Mouse (Mus musculus) left cerebral cortex, postnatal 4 days (tissue): ENCODE data around the gene Ptgis. TPM values are rescaled to one million over a fixed set of nuclear protein-coding genes. Genes with fewer than 3 reads are reported as not detected.

Experiments used
- DNase-seq: peaks from one replicate; pipeline ENCODE4 v3.0.0-alpha.2; 2022
- intact Hi-C: fragments of 180-260 bp; cut with DNase I; formaldehyde crosslinking; loops from one replicate; pipeline ENCODE4 v1.15.1; 2025
- total RNA-seq, 2 experiments: library from RNA; stranded (reverse); gene quantifications; 2 replicates each; pipeline ENCODE4 v1.2.3; 2021

Gene Ptgis
- total RNA-seq, 2 experiments from 2014 or later = 2.6 to 3.2 TPM

DNA sequence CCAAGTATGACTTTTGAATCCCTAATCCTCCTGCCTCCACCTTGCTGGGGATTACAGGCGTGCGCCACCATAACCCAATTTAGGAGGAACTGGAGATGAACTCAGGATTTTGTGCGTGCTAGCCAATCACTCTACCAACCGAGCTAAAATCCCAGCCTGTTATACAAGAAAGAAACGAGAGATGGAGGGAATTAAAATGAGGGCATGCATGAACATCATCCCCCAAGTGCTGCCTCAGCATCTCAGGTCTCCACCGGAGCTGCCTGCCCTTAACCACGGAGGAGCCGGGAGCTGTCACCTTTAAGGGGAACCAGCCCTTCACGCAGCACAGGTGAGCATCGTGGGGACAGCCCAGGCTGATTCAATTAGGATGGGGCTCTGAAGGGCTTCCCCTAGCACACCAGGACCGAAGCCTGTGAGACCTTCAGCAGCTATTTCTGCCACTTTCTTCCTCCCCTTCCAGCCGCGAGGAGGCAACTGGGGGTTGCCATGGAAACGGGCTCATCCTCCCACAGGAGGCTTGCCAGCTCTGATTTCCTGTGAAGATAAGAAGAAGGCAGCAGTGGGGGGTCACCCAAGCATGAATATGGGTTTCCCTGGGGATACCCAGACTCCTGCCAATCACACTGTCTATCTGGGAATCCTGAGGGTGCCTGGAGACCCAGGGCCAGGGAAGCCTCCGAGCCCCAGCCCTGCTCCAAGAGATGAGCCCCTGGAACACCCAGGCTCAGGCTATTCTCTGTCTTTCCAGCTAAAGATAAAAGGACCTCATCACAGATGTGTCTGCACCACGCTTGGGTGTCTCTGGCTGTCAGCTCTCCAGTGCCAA lies 38.7 kb downstream of the Ptgis start:
- peak; percentile 66 for DNase-seq
- intact Hi-C loops = no loop called here

DNA sequence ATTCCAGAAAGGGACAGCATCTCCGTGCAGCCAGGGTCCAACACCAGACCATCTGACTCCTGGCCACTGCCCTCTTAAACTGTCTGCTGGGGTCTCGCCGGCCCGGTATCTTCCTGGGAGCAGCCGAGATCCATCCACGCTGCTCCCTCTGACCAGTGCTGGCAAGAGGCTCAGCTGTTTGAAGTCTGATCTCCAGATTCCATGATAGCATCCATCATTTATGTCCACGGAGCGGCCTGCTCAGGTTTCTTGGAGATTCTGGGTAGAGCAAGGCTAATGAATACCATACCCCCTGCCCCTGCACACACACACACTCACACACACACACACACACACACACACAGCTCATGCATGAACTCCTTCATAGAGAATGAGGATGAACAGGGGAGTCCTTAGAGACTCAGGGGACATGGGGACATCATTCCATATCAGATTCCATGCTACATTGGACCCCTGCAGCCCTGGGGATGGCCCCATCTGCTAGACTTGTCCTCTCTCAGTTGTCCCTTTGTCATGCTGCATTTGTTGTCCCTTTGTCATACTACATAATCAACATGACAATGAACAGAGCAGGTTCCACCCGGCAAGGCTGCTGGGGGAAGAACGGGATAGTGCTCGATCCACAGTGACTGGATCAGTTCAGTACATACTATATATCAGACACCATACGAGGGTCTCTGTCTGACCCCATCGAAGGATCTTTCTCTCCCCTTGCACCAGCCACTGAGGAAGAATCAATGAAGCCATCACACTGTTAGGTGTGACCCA lies 41.6 kb downstream of the Ptgis start:
- no peak for DNase-seq
- intact Hi-C loops = no loop called here

DNA sequence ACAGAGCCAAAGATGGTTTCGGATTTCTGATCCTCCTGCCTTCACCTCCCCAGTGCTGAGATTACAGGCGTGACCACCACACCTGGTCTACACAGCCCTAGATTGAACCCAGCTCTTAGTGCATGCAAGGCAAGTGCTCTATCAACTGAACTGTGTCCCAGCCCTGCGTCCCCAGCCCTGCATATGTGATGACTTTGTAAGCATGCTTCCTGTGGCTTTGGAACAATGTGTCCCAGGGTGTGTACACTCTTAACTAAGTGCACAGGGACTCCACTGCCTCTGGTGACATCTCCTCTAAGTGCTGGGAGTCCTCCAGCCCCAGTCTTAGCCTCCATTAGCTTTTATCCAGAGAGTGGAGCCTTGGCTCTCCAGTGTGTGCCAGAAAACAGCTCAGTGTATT lies 47.0 kb downstream of the Ptgis start:
- no peak for DNase-seq
- intact Hi-C loops = loop anchor here (5.0 kb wide), 1 partner anchor 121 kb away; no protein-coding TSS in a partner anchor

DNA sequence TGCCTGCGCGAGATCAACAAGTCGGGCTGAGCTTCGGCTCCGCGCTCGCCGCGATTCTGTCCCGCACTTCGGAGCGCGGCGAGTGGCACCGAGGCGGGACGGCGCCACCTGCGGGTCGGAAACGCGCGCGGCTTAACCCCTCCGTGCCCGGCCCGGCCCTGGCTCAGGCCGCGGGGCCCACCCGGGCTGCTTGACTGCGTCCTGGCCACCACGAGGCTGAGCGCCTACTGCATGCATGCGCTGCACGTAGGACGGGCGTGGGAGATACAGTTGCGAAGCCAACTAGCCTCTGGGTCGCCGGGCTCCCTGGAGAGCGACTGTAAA lies 50.4 kb downstream of the Ptgis start, which contains the start of gene Kcnb1:
Gene Kcnb1, minus strand, starts transcription at position 80 of the 324 bp plus-strand sequence.
- intact Hi-C loops = loop anchor here (5.0 kb wide), 1 partner anchor 118 kb away; no protein-coding TSS in a partner anchor
- DNase-seq = peak; percentile 79

DNA sequence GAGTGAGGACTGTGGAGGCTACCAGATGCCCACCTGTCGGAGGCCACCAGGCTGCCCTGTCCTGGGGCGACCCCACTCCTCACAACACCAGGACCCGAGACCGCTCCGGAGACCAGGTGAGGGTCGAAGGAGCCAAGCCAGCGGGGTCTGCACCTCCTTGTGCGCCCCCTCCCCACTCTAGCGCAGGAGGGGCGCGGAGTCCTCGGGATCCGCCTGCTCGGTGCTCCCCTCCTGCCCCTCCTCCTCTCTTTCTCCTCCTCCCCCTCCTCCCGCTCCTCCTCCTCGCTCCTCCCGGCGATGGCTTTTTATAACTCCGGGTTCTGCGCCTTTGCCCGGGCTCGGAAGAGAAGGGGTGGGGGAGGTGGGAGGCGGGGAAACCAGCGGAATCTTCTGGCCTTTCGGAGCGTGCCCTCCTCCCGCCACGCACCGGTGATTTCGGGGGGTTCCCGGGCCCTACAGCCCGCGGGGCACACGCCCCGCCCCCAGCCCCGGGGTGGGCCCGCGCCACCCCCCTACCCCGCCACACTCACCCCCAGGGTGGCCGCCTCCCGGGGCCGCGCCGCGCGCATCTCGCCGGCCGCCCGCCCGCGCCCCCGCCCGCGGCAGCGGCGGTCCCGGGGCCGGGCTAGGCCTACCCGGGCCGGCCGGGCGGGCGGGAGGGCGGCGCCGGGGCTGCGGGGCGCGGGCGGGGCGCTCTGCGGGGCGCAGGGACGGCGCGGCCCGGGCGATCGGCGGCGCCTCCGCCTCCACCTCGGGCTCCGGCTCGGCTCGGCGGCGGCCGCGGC lies 50.9 kb downstream of the Ptgis start:
- peak; percentile 31 for DNase-seq

DNA sequence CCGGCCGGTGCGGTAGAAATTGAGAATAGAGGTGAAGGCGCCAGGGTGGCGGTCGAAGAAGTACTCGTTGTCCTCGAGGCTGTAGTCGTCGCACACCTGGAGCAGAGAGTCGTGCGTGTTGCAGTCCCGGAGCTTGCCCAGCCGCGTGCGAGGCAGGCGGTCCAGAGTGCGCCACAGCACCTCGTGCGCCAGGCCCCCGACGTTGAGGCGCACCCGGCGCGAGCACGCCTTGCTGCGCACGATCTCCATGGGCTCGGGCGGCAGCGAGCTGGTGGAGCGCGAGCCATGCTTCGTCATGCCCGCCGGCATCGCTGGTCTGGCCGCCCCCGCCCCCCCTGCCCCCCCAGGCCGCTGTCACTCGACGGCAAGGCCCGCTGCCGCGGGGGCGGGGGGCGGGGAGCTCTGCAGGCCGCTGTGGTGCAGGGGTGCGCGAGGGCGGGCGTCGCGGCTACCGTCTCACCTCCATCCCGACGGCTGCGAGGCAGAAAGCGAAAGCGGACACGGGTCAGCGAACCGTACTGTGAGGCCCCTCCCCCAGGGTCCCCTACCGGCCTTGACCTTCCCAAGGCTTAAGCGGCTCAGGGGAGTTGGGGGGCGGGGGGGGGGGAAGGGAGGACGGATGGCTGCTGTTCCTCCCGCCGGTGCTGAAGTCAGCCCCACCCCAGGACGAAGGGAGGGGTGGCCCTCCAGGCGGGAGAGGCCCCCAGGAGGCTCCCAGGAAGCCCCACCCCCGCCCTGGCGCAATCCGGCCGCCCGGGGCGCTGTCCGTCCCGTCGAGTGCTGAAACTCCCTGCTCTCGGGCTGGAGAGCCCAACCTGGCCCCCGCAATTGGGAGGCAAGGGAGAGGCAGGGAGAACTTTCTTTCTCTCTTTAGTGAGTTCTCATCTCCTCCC lies 51.8 kb downstream of the Ptgis start:
- intact Hi-C loops = no loop called here
- DNase-seq = peak; percentile 46

More for the DNA sequence above, 50.9 kb downstream of the Ptgis start:
- intact Hi-C loops = loop anchor here (5.0 kb wide), 1 partner anchor 117 kb away; no protein-coding TSS in a partner anchor

DNA sequence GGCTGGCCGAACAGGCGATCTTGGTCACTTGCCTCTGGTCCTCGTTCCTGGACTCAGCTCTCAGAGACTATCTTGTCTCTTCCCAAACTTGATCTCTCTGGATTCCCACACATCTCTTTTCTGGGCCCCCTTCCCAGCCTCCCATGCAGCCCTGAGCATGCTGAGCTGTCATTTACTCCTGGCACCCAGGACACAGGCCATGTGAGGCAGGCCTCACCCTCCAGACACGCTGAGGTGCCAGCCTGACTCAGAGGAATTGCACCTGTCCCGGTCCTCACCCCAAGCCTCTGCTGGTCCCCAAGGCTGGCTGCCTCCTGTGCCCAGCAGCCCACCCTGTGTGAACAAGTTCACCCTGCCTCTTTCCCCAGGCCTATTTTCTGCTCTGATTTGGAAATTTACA lies 53.3 kb downstream of the Ptgis start:
- intact Hi-C loops = no loop called here
- no peak for DNase-seq

DNA sequence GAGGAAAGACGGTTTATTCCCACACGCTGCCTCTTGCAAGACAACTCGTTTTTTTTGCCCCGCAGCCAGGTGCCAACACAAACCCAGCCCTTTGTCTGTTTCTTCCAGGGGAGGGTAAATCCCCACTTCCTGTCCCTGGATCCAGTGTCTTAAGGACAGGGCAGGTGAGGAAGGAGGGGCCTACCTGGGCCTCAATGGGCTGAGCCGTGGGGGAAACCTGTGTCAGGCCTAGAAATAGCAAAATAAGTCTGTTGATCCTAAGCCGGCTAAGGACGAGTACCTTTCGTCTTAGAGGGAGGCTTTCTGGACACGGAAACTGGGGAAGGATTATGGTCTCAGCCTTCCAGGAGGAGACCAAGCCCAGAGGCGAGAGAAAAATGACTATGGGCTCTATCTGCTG lies 53.9 kb downstream of the Ptgis start:
- intact Hi-C loops = no loop called here
- no peak for DNase-seq

DNA sequence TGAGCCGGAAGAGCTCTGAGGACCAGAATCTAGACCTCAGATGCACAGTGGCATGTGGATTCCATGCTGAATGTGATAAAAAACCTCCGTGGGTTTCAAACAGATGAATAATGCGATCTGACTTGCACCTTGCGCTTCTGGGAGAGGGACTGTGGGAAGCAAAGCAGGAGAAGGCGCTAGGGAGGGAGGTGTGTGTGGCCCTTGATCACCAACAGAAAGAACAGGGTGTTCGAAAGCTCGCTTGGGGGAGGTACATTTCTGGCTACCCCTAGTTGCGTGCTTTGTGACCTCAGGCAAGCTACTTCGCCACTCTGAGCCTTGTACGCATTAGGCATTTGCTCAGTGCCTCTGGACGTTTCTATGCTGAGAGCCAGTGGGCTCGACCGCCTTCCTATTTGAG lies 54.4 kb downstream of the Ptgis start:
- DNase-seq = no peak
- intact Hi-C loops = no loop called here

DNA sequence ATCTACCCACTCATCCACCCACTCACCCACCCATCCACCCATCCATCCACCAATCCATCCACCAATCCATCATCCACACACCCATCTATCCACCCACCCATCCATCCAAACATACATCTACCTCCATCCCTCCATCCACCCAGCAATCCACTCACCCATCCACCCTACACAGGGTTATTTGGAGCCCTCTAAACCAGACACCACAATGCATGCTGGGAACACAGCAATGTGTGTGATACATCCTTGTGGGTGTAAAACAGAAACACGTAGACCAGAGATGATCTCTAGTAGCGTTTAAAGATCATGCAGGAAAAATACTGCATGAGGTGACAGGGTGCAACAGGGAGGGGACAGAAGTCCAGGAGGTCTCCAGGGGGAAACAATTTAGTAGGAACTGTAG lies 55.0 kb downstream of the Ptgis start:
- intact Hi-C loops = no loop called here

DNA sequence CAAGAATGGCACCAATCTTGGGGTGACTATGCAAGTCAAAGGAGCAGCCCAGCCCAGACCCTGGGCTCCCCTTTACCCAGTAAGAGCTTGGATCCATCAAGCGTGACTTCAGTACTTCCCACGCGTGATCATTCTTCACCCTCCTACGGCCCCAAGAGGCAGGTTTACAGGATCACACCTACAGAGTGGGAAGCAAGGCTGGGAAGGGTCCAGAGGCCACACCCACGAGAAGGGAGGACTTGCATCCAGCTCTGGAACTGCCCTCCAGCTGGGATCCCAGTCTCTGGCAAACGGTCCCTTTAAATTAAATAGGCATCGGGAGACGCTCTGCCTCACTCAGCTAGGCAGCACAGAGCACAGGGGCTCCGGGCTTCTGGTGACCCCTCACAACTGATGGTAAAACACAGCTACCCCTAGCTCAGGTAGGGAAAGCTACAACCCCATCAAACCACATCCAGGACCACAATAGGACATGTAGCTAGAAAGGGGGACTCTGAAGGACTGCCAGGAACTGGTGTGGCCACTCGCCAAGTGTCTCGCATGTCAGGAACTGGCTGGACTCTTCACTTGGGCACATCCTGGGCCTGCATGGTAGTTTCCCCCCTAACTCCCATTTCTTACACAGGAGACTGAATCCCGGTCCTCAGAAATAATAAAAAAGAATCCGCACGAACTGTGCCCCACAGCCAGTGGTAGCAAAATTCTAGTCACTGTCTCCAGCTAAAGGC lies 58.6 kb downstream of the Ptgis start:
- intact Hi-C loops = loop anchor here (5.0 kb wide), 1 partner anchor 45 kb away; no protein-coding TSS in a partner anchor
- no peak for DNase-seq

More for the DNA sequence above, 55.0 kb downstream of the Ptgis start:
- no peak for DNase-seq

DNA sequence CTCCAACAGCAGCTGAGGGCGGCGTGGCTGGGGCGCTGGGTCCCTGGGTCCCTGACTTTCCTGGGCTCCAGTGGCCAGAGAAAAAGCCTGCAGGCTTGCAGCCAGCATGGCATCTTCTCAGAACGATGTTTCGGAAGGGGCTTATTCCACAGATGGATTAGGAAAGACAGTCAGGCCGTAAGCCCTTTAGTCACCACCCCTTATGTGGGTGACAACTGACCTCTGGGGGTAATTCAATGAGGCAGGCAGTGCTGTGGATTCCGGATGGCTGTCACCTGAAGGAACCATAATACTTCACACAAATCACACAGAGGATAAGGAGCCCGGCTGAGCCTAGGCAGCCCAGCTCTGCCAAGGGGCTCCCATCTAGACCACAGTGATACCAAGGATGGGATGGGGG lies 59.3 kb downstream of the Ptgis start:
- intact Hi-C loops = loop anchor here (5.0 kb wide), 1 partner anchor 44 kb away; no protein-coding TSS in a partner anchor
- DNase-seq = no peak

DNA sequence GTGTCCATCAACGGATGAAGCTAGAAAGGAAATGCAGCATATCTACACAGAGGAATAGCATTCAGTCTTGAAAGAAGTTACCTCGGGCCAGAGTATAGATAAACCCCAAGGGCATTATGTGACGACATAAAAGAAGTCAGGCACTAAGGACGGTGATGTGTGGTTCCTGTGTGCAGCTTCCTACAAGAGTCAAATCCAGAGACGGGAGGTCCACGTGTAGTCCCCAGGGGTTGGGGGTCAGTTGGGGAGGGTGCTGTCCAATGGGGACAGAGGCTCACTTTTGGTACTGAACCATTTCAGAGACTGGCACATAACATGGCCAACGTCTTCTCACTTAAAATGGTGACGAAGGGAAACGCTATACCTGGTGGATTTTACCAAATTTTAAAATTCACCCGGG lies 61.1 kb downstream of the Ptgis start:
- intact Hi-C loops = no loop called here
- no peak for DNase-seq

DNA sequence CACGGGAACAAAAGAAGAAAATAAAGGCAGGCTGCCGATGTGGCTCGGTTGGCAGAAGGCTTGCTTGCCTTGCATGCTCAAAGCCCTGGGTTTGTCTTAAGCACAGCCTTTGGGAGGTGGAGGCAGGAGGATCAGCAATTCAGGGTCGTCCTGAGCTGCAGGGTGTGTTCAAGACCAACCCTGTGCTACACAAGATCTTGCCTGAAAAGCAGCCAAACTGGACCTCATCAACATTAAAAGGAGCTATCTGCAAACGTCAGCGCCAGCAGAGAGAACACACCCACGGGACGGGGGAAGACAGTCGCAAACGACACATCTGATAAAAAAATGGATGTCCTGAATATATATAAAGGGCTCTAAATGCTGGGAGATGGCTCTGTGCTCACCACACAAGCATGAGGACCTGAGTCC lies 63.2 kb downstream of the Ptgis start:
- DNase-seq = no peak
- intact Hi-C loops = no loop called here

DNA sequence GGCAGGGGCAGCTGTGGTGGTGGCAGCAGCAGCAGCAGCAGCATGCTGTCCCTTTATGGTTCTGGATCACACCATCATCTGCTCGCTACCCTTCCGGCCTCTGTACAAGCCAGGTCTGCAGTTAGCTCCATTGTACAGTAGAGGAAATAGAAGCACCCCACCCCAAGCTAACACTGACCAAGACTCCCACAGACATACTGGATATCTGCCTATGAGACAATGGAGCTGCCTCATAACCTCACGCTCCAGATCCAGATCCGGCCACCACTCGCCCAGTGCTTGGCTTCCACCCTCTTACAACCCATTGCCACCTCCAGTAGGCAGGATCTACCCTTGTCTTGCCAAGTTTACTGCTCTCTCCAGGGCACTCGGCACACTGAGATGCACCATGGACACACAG lies 65.1 kb downstream of the Ptgis start:
- DNase-seq = no peak
- intact Hi-C loops = no loop called here

DNA sequence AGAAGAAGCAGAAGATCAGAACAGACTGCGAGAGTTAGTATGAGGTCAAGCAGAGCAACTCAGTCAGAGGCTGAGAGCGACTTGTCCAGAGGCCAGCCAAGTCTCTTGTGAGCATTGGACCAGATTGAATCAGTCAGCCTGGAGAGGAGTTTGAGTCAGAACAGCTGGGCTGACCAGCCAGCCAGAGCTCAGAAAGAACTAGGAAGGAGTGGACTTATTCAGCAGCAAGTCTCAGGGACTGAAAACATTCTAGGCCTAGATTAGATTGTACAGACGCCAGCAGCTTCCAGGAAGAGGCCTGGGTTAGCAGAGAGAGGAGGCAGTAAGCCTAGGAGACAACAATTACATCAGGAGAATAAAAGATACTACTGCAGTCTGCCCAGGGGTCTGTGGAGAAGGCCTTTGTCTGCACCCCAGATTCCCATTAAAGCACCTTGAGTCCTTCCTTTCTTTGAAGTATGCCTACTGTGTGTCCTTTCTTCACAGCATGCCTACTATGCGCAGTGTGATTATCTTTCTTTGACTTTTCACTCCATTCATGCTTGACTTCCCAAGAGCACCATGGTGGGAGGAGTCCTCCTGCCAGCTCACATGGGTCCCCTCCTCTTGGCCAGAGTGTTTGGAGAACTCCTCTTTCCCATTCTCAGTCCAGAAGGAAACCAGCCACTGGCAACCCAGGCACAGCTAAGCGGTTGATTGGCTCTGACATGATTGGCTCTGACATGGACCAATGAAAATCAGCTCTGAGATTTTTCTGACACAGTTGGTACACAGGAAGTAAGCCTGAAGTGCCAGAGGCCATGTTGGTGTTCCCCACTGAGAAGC lies 67.1 kb downstream of the Ptgis start:
- DNase-seq = no peak
- intact Hi-C loops = no loop called here

DNA sequence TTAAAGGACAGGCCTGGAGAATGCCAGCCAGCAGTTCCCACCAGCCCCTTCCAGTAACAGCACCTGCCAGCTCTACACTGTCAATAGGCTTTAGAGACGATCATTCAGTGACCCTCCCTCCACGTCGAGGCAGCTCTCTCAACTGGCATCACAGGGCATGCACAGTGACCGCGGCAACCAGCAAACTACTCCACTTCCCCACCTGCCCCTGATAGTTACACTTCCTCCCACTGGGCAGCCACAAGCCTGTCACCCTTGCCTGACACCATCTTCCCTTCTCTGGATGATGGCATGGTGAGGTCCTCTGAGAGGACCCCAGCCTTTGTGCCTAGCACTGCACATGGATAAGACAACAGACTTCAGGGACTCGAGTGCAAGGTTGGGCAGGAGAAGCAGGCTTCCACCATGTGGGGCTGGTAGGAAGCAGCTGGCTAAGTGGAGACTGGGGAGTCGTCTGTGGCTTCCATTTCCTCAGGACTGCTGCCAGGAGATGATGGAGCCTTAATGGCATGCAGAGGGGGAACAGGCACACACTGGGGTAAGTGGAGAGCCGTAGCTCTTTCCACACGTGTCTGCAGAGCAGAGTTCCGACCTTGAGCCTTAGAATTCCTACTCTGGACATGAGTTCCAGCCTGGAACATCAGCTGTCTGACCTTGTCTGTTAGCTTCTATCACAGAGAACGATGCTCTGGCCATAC lies 72.7 kb downstream of the Ptgis start:
- intact Hi-C loops = no loop called here
- DNase-seq = no peak

DNA sequence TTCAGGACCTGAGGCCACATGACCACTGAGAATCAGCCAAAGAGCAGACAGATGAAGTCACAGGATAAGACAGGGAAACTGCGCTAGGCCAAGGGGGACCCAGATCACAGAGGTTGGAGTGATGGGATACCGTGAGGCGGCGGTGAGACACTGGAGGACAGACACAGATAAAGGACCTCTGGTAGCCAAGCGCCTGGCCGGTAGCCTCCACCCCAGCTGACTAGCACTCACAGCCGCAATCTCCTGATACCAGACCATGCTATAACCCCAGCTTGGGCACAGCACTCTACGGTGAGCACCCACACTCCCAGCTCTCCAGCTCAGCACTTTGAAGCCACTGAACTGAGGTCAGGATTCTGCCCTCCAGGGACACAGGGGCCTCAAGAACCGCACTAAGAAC lies 76.8 kb downstream of the Ptgis start:
- intact Hi-C loops = no loop called here
- no peak for DNase-seq
